Mouse (Mus musculus): ENCODE results near the gene Tanc2.

DNA sequence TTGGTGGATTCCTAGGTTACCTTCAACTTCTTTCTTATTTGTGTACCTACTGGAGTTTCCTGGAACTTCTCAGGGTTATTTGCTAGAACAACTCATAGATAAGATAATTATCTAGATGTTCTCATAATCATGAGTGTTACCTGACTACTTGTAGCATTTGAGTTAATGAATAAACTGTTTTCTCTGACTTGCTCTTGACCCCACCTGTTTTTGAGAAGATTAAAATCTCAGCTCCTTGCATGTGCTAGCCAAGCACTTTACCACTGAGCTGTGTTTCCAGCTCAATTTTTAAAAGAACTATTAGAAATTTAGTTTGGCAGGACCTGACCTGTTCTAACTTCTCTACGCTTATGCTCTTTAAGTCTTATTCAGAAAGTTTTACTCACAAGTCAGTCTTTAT lies 36.4 kb downstream of the Tanc2 start:
- TF ChIP-seq EP300 (IDR thresholded peaks at IDR 0.05; ENCODE audit: low read depth): no peak
- TF ChIP-seq CTCF (IDR thresholded peaks at IDR 0.05; ENCODE audit: low read depth): no peak

Data from heart, postnatal 0 days (tissue).